Mouse (Mus musculus) gastrocnemius, postnatal 4 days (tissue): ENCODE measurements around the gene Cadm4. TPM values are rescaled to one million over a fixed set of nuclear protein-coding genes. Genes with fewer than 3 reads are reported as not detected.
"Not testable (repeated sequence)": the region's sequence is repeated elsewhere in the genome, so short reads cannot be mapped to it uniquely, and the experiment has no call there.

ENCODE experiments used
- DNase-seq, 2 experiments: peaks; one replicate each; pipeline ENCODE4 v3.0.0; 2021 to 2022; ENCODE audit warnings: low spot score in 2 of 2, mixed read lengths in 2 of 2
- total RNA-seq, 2 experiments: library from RNA; stranded (reverse); gene quantifications; 2 replicates each; pipeline ENCODE4 v1.2.3; 2021

The Cadm4 gene
- total RNA-seq, 2 experiments from 2014 or later: 18.6 to 21.3 TPM

- DNase-seq: no peak
These were observed 18.2 kb downstream of the Cadm4 start for GRCm38 (mm10) chr7:24499856-24500577.

- DNase-seq: no peak
These were observed 19.1 kb downstream of the Cadm4 start for GRCm38 (mm10) chr7:24500929-24501328.

- no peak for DNase-seq
These were observed 19.7 kb downstream of the Cadm4 start for GRCm38 (mm10) chr7:24501492-24501891.

- no peak for DNase-seq
These were observed 22.2 kb downstream of the Cadm4 start for GRCm38 (mm10) chr7:24504004-24504403.

- no peak for DNase-seq
These were observed 23.0 kb downstream of the Cadm4 start for GRCm38 (mm10) chr7:24504868-24505267.

- no peak for DNase-seq
These were observed 23.7 kb downstream of the Cadm4 start for GRCm38 (mm10) chr7:24505447-24506064.

GRCm38 (mm10) chr7:24506065-24506459 is 24.2 kb downstream of the Cadm4 start:
- no peak for DNase-seq

GRCm38 (mm10) chr7:24506476-24506837 is 24.6 kb downstream of the Cadm4 start:
- peak in 1 of 2 experiments; percentile 59 for DNase-seq

- DNase-seq: peak; percentile 83 to 91
These were observed 25.3 kb downstream of the Cadm4 start, which contains the start of gene Zfp428 for GRCm38 (mm10) chr7:24506838-24507725. TSS of gene Zfp428 (plus strand) at chr7:24507006.

- no peak for DNase-seq
These were observed 25.9 kb downstream of the Cadm4 start for GRCm38 (mm10) chr7:24507726-24508114.

- DNase-seq: no peak
These were observed 30.5 kb downstream of the Cadm4 start, which contains the start of gene AC161166.1 for GRCm38 (mm10) chr7:24512355-24512754. TSS of gene AC161166.1 (minus strand) at chr7:24512455.

- DNase-seq: not testable (repeated sequence)
These were observed 34.5 kb downstream of the Cadm4 start for GRCm38 (mm10) chr7:24516319-24516718.

- DNase-seq: no peak
These were observed 35.3 kb downstream of the Cadm4 start for GRCm38 (mm10) chr7:24517077-24517476.

- no peak for DNase-seq
These were observed 35.8 kb downstream of the Cadm4 start for GRCm38 (mm10) chr7:24517654-24518053.

- no peak for DNase-seq
These were observed 37.3 kb downstream of the Cadm4 start for GRCm38 (mm10) chr7:24519130-24519529.

- DNase-seq: not testable (repeated sequence)
These were observed 38.2 kb downstream of the Cadm4 start for GRCm38 (mm10) chr7:24520054-24520453.

GRCm38 (mm10) chr7:24522805-24523204 is 41.0 kb downstream of the Cadm4 start:
- no peak for DNase-seq

GRCm38 (mm10) chr7:24523723-24524122 is 41.9 kb downstream of the Cadm4 start:
- DNase-seq: no peak

GRCm38 (mm10) chr7:24524978-24525377 is 43.2 kb downstream of the Cadm4 start:
- DNase-seq: no peak

GRCm38 (mm10) chr7:24525686-24526420 is 44.0 kb downstream of the Cadm4 start:
- no peak for DNase-seq

- no peak for DNase-seq
These were observed 47.0 kb downstream of the Cadm4 start for GRCm38 (mm10) chr7:24528861-24529260.
